Mouse (Mus musculus): Measurements from ENCODE around the gene Ulk1. TPM values are rescaled to one million over a fixed set of nuclear protein-coding genes. Genes with fewer than 3 reads are reported as not detected.

The Ulk1 gene
- polyA plus RNA-seq, 1 experiment from 2014 or later, result 10.0 TPM

- H3K36me3 ChIP-seq (ENCODE audit: control insufficient read depth, insufficient read depth), result peaks cover 46% of the 10 kb centered on the region
- no peak overlapping the region for H3K4me2 ChIP-seq (ENCODE audit: low read depth, low read length)
- H3K9me3 ChIP-seq (replicated peaks; ENCODE audit: control insufficient read depth, low read length), result no peaks in the 10 kb centered on the region
- no peaks in the 10 kb centered on the region for H3K4me1 ChIP-seq (ENCODE audit: control insufficient read depth, insufficient read depth, low read length)
- WGBS, result 100% methylated on average over 1 of the region's 1 CpGs
- H3K27ac ChIP-seq (ENCODE audit: low read length), result no peak overlapping the region
- no peak for ATAC-seq (replicated peaks; ENCODE audit: extremely low read depth, insufficient read depth, low FRiP score)
- no peak overlapping the region for H3K4me3 ChIP-seq (ENCODE audit: low read length)
- no peaks in the 10 kb centered on the region for H3K27me3 ChIP-seq (ENCODE audit: control insufficient read depth, insufficient read depth, low read length)
- no peak overlapping the region for H3K9ac ChIP-seq (ENCODE audit: low read length)
These were observed 74.3 kb downstream of the Ulk1 start for GRCm38 (mm10) chr5:110735606-110736005.

Other genes starting within 250 kb of the Ulk1 start
- 32.8 and 36.2 TPM in 2 replicates for gene Noc4l, start 156.7 kb downstream of the Ulk1 start, polyA plus RNA-seq (2015; fragmentation: Nextera tagmentation; extraction: Ambion mirVana)
- gene Ddx51, start 156.6 kb downstream of the Ulk1 start, polyA plus RNA-seq (2015; fragmentation: Nextera tagmentation; extraction: Ambion mirVana), result 13.9 and 14.8 TPM in 2 replicates
- 26.0 and 28.9 TPM in 2 replicates for gene Ep400, start 39.4 kb downstream of the Ulk1 start, polyA plus RNA-seq (2015; fragmentation: Nextera tagmentation; extraction: Ambion mirVana)
- gene Pus1, start 29.4 kb downstream of the Ulk1 start, polyA plus RNA-seq (2015; fragmentation: Nextera tagmentation; extraction: Ambion mirVana), result 31.3 and 33.9 TPM in 2 replicates
- gene Hscb, start 29.7 kb upstream of the Ulk1 start, polyA plus RNA-seq (2015; fragmentation: Nextera tagmentation; extraction: Ambion mirVana), result 22.5 and 23.1 TPM in 2 replicates
- gene Chek2, start 29.9 kb upstream of the Ulk1 start, polyA plus RNA-seq (2015; fragmentation: Nextera tagmentation; extraction: Ambion mirVana), result 17.1 and 19.0 TPM in 2 replicates
- 5.7 and 5.8 TPM in 2 replicates for gene Ttc28, start 69.7 kb upstream of the Ulk1 start, polyA plus RNA-seq (2015; fragmentation: Nextera tagmentation; extraction: Ambion mirVana)